Mouse (Mus musculus): ENCODE results near the gene Neil1. TPM values are rescaled to one million over a fixed set of nuclear protein-coding genes. Genes with fewer than 3 reads are reported as not detected.

The Neil1 gene
- total RNA-seq, 4 experiments from 2014 or later = 9.4 to 10.4 (median 9.8) TPM

GRCm38 (mm10) chr9:57139571-57139970 is 8.5 kb downstream of the Neil1 start:
- no peak for DNase-seq (ENCODE audit: low spot score in 2 of 2)

- DNase-seq (ENCODE audit: low spot score in 2 of 2) = no peak
These were observed 9.0 kb downstream of the Neil1 start for GRCm38 (mm10) chr9:57139110-57139509.

- no peak for DNase-seq (ENCODE audit: low spot score in 2 of 2)
These were observed 9.6 kb downstream of the Neil1 start for GRCm38 (mm10) chr9:57138507-57138906.

GRCm38 (mm10) chr9:57137777-57138176 is 10.3 kb downstream of the Neil1 start:
- DNase-seq (ENCODE audit: low spot score in 2 of 2) = no peak

- DNase-seq (ENCODE audit: low spot score in 2 of 2) = no peak
These were observed 10.9 kb downstream of the Neil1 start for GRCm38 (mm10) chr9:57137246-57137645.

GRCm38 (mm10) chr9:57130577-57131433 is 17.3 kb downstream of the Neil1 start, which contains the start of gene Man2c1:
Man2c1 (plus strand) TSS chr9:57130690.
- DNase-seq (ENCODE audit: low spot score in 2 of 2) = peak; percentile 90 to 94

- DNase-seq (ENCODE audit: low spot score in 2 of 2) = no peak
These were observed 18.5 kb downstream of the Neil1 start for GRCm38 (mm10) chr9:57129641-57130040.

GRCm38 (mm10) chr9:57117261-57117755 is 30.8 kb downstream of the Neil1 start:
- DNase-seq (ENCODE audit: low spot score in 2 of 2) = no peak

Other genes with a start within 250 kb of the Neil1 start
- 10 to 100 TPM in 2 of 4 experiments, 1 to 10 TPM in 2; 9.8 to 11.6 (median 10.1) TPM for gene Snx33, start 219.9 kb downstream of the Neil1 start, total RNA-seq (2022)
- 10 to 100 TPM; 47.3 to 59.9 (median 56.1) TPM for gene Imp3, start 210.8 kb downstream of the Neil1 start, total RNA-seq (2022)
- 10 to 100 TPM; 14.4 to 17.1 (median 14.9) TPM for gene Snupn, start 197.4 kb downstream of the Neil1 start, total RNA-seq (2022)
- gene Ptpn9, start 153.4 kb downstream of the Neil1 start, total RNA-seq (2022) = 10 to 100 TPM; 24.8 to 31.1 (median 28.4) TPM
- gene Sin3a, start 76.3 kb downstream of the Neil1 start, total RNA-seq (2022) = 10 to 100 TPM; 26.9 to 48.2 (median 41.3) TPM
- 100 to 1,000 TPM; 153 to 212 (median 175) TPM for gene Man2c1, start 17.6 kb downstream of the Neil1 start, total RNA-seq (2022)
- 10 to 100 TPM; 89.4 to 97.5 (median 92.1) TPM for gene Commd4, start 10.0 kb upstream of the Neil1 start, total RNA-seq (2022)
- not detected for gene Trcg1, start 88.3 kb upstream of the Neil1 start, total RNA-seq (2022)
- gene 1700017B05Rik, start 114.3 kb upstream of the Neil1 start, total RNA-seq (2022) = 10 to 100 TPM; 25.0 to 43.8 (median 34.1) TPM